Mouse (Mus musculus) macrophage (primary cell): ENCODE data around the gene Sestd1. TPM values are rescaled to one million over a fixed set of nuclear protein-coding genes. Genes with fewer than 3 reads are reported as not detected.

Source experiments
- H3K27ac ChIP-seq: fragments of 350-480 bp; formaldehyde crosslinking; 2 replicates; pipeline ENCODE4 v1.9.0; 2021
- H3K36me3 ChIP-seq: fragments of 350-480 bp; formaldehyde crosslinking; 2 replicates; pipeline ENCODE4 v1.9.0; 2021; ENCODE audit errors: inconsistent target
- H3K4me3 ChIP-seq: fragments of 350-480 bp; formaldehyde crosslinking; 2 replicates; pipeline ENCODE4 v1.9.0; 2021; ENCODE audit errors: inconsistent target
- H3K79me2 ChIP-seq: fragments of 350-480 bp; formaldehyde crosslinking; 2 replicates; pipeline ENCODE4 v1.9.0; 2021; ENCODE audit errors: inconsistent target
- WGBS: methylation state at CpG from one replicate; pipeline ENCODE4 v1.1.7; 2026; ENCODE audit warnings: inconsistent platforms; ENCODE audit not compliant: missing documents; 5-methylcytosine and 5-hydroxymethylcytosine counted together
- polyA plus RNA-seq: library from polyadenylated mRNA; stranded (reverse); fragments of 250-400 nt; gene quantifications from 3 replicates; pipeline ENCODE4 v1.2.4, GENCODE M21; 2018; ENCODE audit warnings: inconsistent platforms

Sestd1 gene
- polyA plus RNA-seq, 1 experiment from 2014 or later, result 24.4 TPM

DNA sequence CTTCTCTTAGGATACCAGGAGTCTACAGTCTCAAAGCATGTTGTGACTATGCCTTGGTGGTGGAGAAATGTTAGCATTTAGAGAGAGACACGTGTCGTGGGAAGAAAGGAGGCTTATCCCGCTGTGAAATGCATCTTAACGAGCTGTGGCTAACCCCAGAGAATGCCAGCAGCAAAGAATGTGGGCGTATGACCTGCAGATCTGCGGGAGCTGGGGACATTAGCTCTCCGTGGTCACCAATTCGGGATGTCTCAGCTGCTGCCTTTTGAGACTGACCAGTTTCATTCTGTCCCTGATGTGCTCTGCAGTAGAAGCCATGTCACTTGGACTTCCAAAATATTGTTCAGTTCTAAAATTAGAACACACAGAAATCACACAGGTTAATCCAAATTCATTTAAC lies 93.5 kb downstream of the Sestd1 start:
- Histone ChIP-seq H3K27ac (no peak overlapping the region), H3K79me2 (no peaks in the 10 kb centered on the region), H3K4me3 (no peak overlapping the region), H3K36me3 (peaks cover 71% of the 10 kb centered on the region)
- WGBS, result 93% methylated on average over 8 of the region's 8 CpGs

- H3K4me3 ChIP-seq, result no peak overlapping the region
- no peaks in the 10 kb centered on the region for H3K79me2 ChIP-seq
- 96% methylated on average over 8 of the region's 8 CpGs for WGBS
- H3K27ac ChIP-seq, result no peak overlapping the region
- H3K36me3 ChIP-seq, result peaks cover 46% of the 10 kb centered on the region
Observed at GRCm38 (mm10) chr2:77184049-77184571, 96.3 kb downstream of the Sestd1 start.

DNA sequence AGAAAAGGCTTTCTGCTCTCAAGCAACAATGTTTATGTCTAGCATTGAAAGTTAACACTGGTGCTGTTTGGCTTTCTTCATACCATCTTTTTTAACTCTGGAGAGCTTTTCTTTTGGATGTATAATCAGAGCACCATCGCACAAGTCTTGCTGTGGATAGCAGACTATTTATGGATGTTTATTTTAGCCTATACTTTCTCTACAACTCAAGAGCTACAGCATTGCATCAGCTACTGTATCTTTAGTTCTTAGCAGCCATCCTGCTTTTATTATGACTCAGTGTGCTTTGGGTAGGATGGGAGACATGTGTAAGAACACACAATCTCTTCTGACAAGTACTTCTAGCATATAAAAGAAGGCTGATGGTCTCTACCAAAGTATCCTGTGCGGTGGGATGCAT lies 96.7 kb downstream of the Sestd1 start:
- Histone ChIP-seq H3K79me2 (no peaks in the 10 kb centered on the region), H3K27ac (no peak overlapping the region), H3K36me3 (peaks cover 41% of the 10 kb centered on the region), H3K4me3 (no peak overlapping the region)
- 100% methylated on average over 2 of the region's 2 CpGs for WGBS

DNA sequence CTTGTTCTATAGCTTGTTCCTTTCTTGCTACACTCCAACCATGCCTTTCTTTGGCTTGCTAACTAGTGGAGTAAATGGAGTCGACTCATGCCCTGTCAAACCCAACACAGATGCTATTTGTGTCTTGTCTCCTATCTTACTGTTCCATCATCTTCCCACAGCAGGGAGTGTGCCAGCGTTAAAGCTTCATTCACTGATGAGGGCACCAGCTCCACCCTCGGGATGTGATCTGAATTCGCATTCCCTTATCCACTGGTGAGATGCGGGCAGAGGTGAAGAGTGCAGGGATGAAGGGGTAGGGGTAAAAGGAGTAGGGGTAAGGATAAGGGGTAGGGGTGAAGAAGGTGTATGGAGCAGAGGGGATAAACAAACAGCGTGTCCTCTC lies 97.4 kb downstream of the Sestd1 start:
- H3K27ac ChIP-seq, result no peak overlapping the region
- 98% methylated on average over 6 of the region's 6 CpGs for WGBS

DNA sequence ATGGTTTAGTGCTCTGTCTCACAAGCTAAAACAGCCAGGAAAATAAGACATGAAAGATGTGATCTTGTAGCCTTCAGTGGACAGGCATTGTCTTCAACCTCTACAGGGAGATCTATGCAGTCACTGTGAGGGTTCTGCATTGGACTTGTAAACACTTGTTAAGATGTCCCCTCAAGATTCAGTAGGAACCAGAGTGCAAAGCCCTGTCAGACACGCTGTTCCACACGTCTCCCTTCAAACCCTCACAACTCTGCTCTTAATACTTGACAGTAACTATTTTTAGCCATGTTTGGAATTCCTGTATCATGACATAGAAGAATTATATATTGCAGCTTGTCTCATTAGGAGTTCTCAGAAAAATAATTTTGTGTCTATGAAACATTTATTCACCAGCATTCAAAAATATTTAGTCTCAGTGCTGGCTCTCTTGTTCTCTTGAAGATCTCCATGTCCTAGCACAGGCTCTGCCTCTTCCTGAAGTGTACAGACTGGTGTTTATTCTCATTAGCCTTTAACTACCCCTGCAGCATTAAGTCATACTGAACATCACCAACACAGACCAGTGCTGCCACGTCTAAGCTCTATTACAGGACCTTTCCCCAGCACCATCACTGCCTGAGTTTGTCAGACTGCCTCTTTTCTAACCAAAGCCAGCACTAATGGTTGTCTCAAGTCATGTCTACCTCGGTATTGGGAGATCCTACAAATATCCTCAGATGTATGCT lies 98.0 kb downstream of the Sestd1 start:
- no peak overlapping the region for H3K27ac ChIP-seq

More for the DNA sequence above, 97.4 kb downstream of the Sestd1 start:
- H3K4me3 ChIP-seq, result no peak overlapping the region
- H3K79me2 ChIP-seq, result no peaks in the 10 kb centered on the region
- peaks cover 34% of the 10 kb centered on the region for H3K36me3 ChIP-seq

DNA sequence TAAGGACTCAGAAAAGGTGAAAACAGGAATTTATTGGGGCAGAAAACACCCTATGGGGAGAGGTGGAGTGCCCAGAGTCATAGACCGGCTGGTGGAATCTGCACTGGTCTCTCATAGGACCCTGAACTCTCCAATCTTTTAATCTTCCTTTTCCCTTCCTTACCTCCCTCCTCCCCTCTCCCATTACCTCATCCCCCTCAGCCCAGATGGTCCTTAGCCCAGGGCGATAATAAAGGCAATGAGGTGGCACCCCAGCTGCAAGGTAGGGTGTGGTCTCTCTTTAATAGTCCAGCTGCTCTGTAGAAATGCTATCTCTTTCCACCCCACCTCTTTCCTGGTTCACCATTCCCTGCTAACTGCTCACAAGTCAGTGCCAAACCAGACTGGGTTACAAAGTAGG lies 102.9 kb downstream of the Sestd1 start:
- 85% methylated on average over 2 of the region's 2 CpGs for WGBS
- no peak overlapping the region for H3K27ac ChIP-seq
- no peaks in the 10 kb centered on the region for H3K79me2 ChIP-seq
- H3K4me3 ChIP-seq, result no peak overlapping the region
- no peaks in the 10 kb centered on the region for H3K36me3 ChIP-seq

More for the DNA sequence above, 98.0 kb downstream of the Sestd1 start:
- no peak overlapping the region for H3K4me3 ChIP-seq
- WGBS, result 95% methylated on average over 4 of the region's 4 CpGs
- peaks cover 29% of the 10 kb centered on the region for H3K36me3 ChIP-seq
- no peaks in the 10 kb centered on the region for H3K79me2 ChIP-seq

DNA sequence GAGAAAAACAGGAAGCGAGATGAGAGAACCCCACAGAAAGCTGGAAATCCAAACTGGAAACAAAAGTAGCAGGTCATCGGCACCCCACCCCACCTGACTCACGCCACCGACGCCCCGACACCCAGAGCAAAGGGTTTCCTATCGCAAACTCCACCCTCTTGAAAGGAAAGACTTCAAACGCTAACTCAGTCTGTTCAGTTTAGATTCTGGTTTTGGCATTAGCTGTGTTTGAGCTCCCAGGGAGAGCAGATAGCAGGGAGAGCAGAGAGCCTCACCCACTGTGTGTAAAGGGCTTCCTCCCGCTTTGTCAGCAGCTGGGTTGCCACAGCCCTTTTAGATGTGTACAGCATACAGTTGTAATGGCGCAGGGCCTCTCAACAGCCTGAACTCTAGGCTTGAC lies 104.0 kb downstream of the Sestd1 start:
- Histone ChIP-seq H3K36me3 (no peaks in the 10 kb centered on the region), H3K79me2 (no peaks in the 10 kb centered on the region), H3K27ac (no peak overlapping the region), H3K4me3 (no peak overlapping the region)
- 35% methylated on average over 10 of the region's 10 CpGs for WGBS

DNA sequence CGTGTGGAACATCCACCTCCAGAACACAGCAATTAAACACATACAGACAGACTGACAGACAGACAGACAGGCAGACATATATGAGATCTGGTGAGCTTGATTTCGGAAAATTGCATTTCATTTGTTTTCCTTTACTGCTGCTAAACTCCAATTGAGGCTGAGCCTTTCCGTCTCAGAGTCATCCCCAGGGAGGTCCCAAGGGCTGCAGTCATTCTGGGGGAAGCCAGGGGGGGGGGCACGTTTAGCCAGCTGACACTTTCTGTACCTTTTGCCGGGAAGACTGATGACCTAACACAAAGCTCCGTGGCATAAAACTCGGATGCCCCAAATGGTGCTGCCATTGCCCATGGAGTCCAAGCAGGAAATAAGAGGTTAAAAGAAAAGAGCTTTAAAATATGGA lies 105.0 kb downstream of the Sestd1 start:
- H3K4me3 ChIP-seq, result no peak overlapping the region
- no peaks in the 10 kb centered on the region for H3K79me2 ChIP-seq
- 81% methylated on average over 6 of the region's 7 CpGs for whole genome bisulfite sequencing
- H3K36me3 ChIP-seq, result no peaks in the 10 kb centered on the region
- no peak overlapping the region for H3K27ac ChIP-seq

GRCm38 (mm10) chr2:77174313-77174712 lies 106.1 kb downstream of the Sestd1 start:
- Histone ChIP-seq H3K27ac (no peak overlapping the region), H3K36me3 (no peaks in the 10 kb centered on the region), H3K79me2 (no peaks in the 10 kb centered on the region), H3K4me3 (no peak overlapping the region)
- 100% methylated on average over 2 of the region's 2 CpGs for WGBS

GRCm38 (mm10) chr2:77173821-77174220 lies 106.6 kb downstream of the Sestd1 start:
- H3K36me3 ChIP-seq, result no peaks in the 10 kb centered on the region
- WGBS, result 95% methylated on average over 6 of the region's 6 CpGs
- H3K27ac ChIP-seq, result no peak overlapping the region
- H3K79me2 ChIP-seq, result no peaks in the 10 kb centered on the region
- no peak overlapping the region for H3K4me3 ChIP-seq

DNA sequence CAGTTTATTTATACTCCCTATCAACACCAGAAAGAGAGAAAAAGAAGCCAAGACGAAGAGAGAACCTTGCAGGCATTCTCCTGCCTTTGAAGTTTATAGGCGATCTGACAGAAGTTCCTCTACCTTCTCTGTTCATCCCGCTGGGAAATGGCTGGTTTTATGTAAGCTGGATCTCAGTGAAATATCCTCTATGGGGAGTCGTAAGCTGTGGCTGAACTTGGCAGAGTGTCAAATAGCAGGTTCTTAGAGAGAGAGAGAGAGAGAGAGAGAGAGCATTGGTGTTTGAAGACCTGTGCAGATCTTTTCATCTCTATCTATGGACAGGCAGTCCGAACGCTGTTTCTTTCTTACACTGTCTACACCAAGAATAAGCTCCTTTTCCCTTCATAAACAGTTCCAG lies 107.0 kb downstream of the Sestd1 start:
- Histone ChIP-seq H3K79me2 (no peaks in the 10 kb centered on the region), H3K36me3 (no peaks in the 10 kb centered on the region), H3K27ac (no peak overlapping the region), H3K4me3 (no peak overlapping the region)
- WGBS, result 81% methylated on average over 5 of the region's 6 CpGs

DNA sequence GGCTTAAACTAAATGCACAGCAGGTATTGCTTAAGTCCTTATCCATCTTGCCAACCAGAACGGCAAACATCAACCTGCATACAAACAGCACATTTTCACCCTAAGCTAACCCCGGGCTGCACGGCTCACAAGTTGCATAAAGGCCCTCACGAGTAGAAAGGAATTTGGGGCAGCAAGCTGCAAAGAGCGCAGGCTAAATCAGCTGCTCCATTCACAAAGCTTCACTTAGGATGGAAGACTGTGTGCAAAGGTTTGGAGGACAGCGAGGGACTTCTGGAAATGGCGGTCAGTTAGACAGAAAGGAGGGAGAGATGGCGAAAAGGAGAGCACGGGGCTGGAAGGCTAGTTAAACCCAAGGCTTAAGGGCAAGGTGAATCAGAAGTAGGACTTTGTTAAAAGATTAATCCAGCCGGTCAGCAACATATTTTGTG lies 108.1 kb downstream of the Sestd1 start:
- Histone ChIP-seq H3K4me3 (no peak overlapping the region), H3K27ac (no peak overlapping the region), H3K36me3 (no peaks in the 10 kb centered on the region), H3K79me2 (no peaks in the 10 kb centered on the region)
- WGBS, result 93% methylated on average over 10 of the region's 10 CpGs

- 81% methylated on average over 22 of the region's 23 CpGs for WGBS
- Histone ChIP-seq H3K79me2 (no peaks in the 10 kb centered on the region), H3K27ac (no peak overlapping the region), H3K4me3 (no peak overlapping the region), H3K36me3 (no peaks in the 10 kb centered on the region)
Observed at GRCm38 (mm10) chr2:77171444-77172240, 108.8 kb downstream of the Sestd1 start.

- no peak within 1 kb of the TSS for H3K27ac ChIP-seq
- no peaks in the 10 kb centered on the region for H3K36me3 ChIP-seq
- 13% methylated on average over 4 of the region's 6 CpGs for WGBS
- H3K79me2 ChIP-seq, result no peaks in the 10 kb centered on the region
- H3K4me3 ChIP-seq, result peak within 1 kb of the TSS; percentile 43
Observed at GRCm38 (mm10) chr2:77170633-77171105, 109.7 kb downstream of the Sestd1 start, which contains the start of gene Ccdc141. Ccdc141 (minus strand) TSS chr2:77170636.
